In the genomic region with DNA sequence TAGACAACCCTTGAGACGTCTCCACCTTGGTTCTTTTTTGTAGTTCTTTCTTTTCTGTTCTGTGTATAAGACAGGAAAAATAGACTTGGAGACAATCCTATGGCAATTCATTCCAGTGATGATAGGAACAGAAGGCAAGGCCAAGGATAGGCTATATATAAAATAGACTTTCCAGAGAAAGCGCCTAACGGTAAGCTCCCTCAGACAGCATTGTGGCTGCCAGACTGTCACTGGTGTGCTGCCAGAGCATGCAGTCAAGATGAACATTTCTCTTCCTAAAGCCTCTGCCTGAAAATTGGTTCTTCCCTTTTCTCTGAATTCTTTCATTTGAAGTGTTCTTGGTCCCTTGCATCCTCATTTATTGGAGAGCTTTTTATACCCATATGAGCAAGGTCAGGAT, we compare ENCODE assay signal across 27 mouse cellular contexts. TPM values are rescaled to one million over a fixed set of nuclear protein-coding genes. Genes with fewer than 3 reads are reported as not detected.
DNase-seq lines count a peak whose midpoint lies in the region; ATAC-seq and TF ChIP-seq lines count a peak whose summit lies in the region.
"Had no signal": no experiment of that assay in that cellular context is flagged by ENCODE, and none has a peak within 500 bp of the region (broad histone marks: within the 10 kb centered on the region; RNA-seq: fewer than 3 reads in every experiment).

No protein-coding gene starts in this region.

- H3K4me3 ChIP-seq in forebrain, postnatal 0 days (ENCODE audit: low read depth, low read length), result no peak overlapping the region
- H3K4me3 ChIP-seq in forebrain, embryonic 16.5 days (replicated peaks; ENCODE audit: low read length), result no peak overlapping the region
- no peak overlapping the region for H3K4me3 ChIP-seq in embryonic facial prominence, embryonic 10.5 days
- H3K4me3 ChIP-seq: embryonic facial prominence, embryonic 12.5 days; forebrain, embryonic 12.5 days; heart, embryonic 12.5 days; hindbrain, embryonic 10.5 days; kidney, embryonic 15.5 days; limb, embryonic 15.5 days; liver, embryonic 15.5 days; midbrain, embryonic 10.5 days had no signal

- no peaks in the 10 kb centered on the region for H3K27me3 ChIP-seq in forebrain, postnatal 0 days (ENCODE audit: insufficient read depth, low read length)
- no peaks in the 10 kb centered on the region for H3K27me3 ChIP-seq in forebrain, embryonic 16.5 days (replicated peaks; ENCODE audit: control insufficient read depth, insufficient read depth, low read length)
- no peaks in the 10 kb centered on the region for H3K27me3 ChIP-seq in embryonic facial prominence, embryonic 10.5 days (replicated peaks; ENCODE audit: low read depth, poor library complexity, severe bottlenecking)
- H3K27me3 ChIP-seq: embryonic facial prominence, embryonic 12.5 days; forebrain, embryonic 12.5 days; heart, embryonic 12.5 days; kidney, embryonic 15.5 days; limb, embryonic 15.5 days; liver, embryonic 15.5 days had no signal

- H3K9ac ChIP-seq in forebrain, postnatal 0 days, result no peak overlapping the region
- H3K9ac ChIP-seq in forebrain, embryonic 16.5 days (replicated peaks; ENCODE audit: low read depth, low read length), result no peak overlapping the region
- H3K9ac ChIP-seq: embryonic facial prominence, embryonic 12.5 days; forebrain, embryonic 12.5 days; heart, embryonic 12.5 days; kidney, embryonic 15.5 days; limb, embryonic 15.5 days; liver, embryonic 15.5 days had no signal

- no peak for TF ChIP-seq CTCF in forebrain, postnatal 0 days (IDR thresholded peaks at IDR 0.05; ENCODE audit: low read depth)

- no peaks in the 10 kb centered on the region for H3K4me1 ChIP-seq in forebrain, postnatal 0 days (ENCODE audit: insufficient read depth)
- no peaks in the 10 kb centered on the region for H3K4me1 ChIP-seq in forebrain, embryonic 16.5 days (replicated peaks; ENCODE audit: control insufficient read depth, insufficient read depth, low read length)
- H3K4me1 ChIP-seq in embryonic facial prominence, embryonic 10.5 days, result no peaks in the 10 kb centered on the region
- H3K4me1 ChIP-seq: embryonic facial prominence, embryonic 12.5 days; forebrain, embryonic 12.5 days; heart, embryonic 12.5 days; hindbrain, embryonic 10.5 days; kidney, embryonic 15.5 days; limb, embryonic 15.5 days; liver, embryonic 15.5 days; midbrain, embryonic 10.5 days had no signal

- peak; percentile 48 for ATAC-seq in forebrain, postnatal 0 days
- no peak for ATAC-seq in forebrain, embryonic 16.5 days
- peak; percentile 99 for ATAC-seq in frontal cortex, adult (ENCODE audit: low TSS enrichment)
- ATAC-seq: activated CD4-positive, CD25-positive, alpha-beta regulatory T cell, adult 4 months; hindbrain, postnatal 0 days; intestine, postnatal 0 days had no signal

- no peaks in the 10 kb centered on the region for H3K9me3 ChIP-seq in forebrain, postnatal 0 days (ENCODE audit: low read length)
- H3K9me3 ChIP-seq in forebrain, embryonic 16.5 days (ENCODE audit: control insufficient read depth, low read length), result no peaks in the 10 kb centered on the region
- H3K9me3 ChIP-seq in embryonic facial prominence, embryonic 10.5 days, result no peaks in the 10 kb centered on the region
- H3K9me3 ChIP-seq: embryonic facial prominence, embryonic 12.5 days; forebrain, embryonic 12.5 days; heart, embryonic 12.5 days; hindbrain, embryonic 10.5 days; kidney, embryonic 15.5 days; limb, embryonic 15.5 days; liver, embryonic 15.5 days; midbrain, embryonic 10.5 days had no signal

- no peaks in the 10 kb centered on the region for H3K36me3 ChIP-seq in forebrain, postnatal 0 days (ENCODE audit: insufficient read depth)
- H3K36me3 ChIP-seq in forebrain, embryonic 16.5 days (ENCODE audit: control insufficient read depth, insufficient read depth), result no peaks in the 10 kb centered on the region
- no peaks in the 10 kb centered on the region for H3K36me3 ChIP-seq in embryonic facial prominence, embryonic 10.5 days (replicated peaks)
- H3K36me3 ChIP-seq: embryonic facial prominence, embryonic 12.5 days; forebrain, embryonic 12.5 days; heart, embryonic 12.5 days; hindbrain, embryonic 10.5 days; kidney, embryonic 15.5 days; limb, embryonic 15.5 days; liver, embryonic 15.5 days; midbrain, embryonic 10.5 days had no signal

- 74% methylated on average over 3 of the region's 3 CpGs for WGBS in forebrain, postnatal 0 days
- 80% methylated on average over 3 of the region's 3 CpGs for WGBS in forebrain, embryonic 16.5 days
- 88% methylated on average over 3 of the region's 3 CpGs for WGBS in embryonic facial prominence, embryonic 10.5 days

- no peak overlapping the region for H3K4me2 ChIP-seq in forebrain, postnatal 0 days (ENCODE audit: low read depth)
- H3K4me2 ChIP-seq in forebrain, embryonic 16.5 days (ENCODE audit: low read length), result no peak overlapping the region
- H3K4me2 ChIP-seq: embryonic facial prominence, embryonic 12.5 days; forebrain, embryonic 12.5 days; heart, embryonic 12.5 days; kidney, embryonic 15.5 days; limb, embryonic 15.5 days; liver, embryonic 15.5 days had no signal

- no peak overlapping the region for H3K27ac ChIP-seq in forebrain, postnatal 0 days (ENCODE audit: low read depth, low read length)
- no peak overlapping the region for H3K27ac ChIP-seq in forebrain, embryonic 16.5 days (ENCODE audit: low read length)
- no peak overlapping the region for H3K27ac ChIP-seq in embryonic facial prominence, embryonic 10.5 days (replicated peaks)
- H3K27ac ChIP-seq: embryonic facial prominence, embryonic 12.5 days; forebrain, embryonic 12.5 days; hindbrain, embryonic 10.5 days; hindbrain, postnatal 0 days; kidney, embryonic 15.5 days; limb, embryonic 15.5 days; liver, embryonic 15.5 days; macrophage; midbrain, embryonic 10.5 days had no signal

- DNase-seq in forebrain, postnatal 0 days, result peak; percentile 29
- DNase-seq in right cerebral cortex, adult 18-20 months, result peak; percentile 19
- DNase-seq in right cerebral cortex, postnatal 4 days, result peak; percentile 12
- no peak for DNase-seq in adipocyte (ENCODE audit: low spot score)
- DNase-seq in embryonic facial prominence, embryonic 10.5 days (ENCODE audit: low spot score), result no peak
- DNase-seq: adrenal gland, postnatal 14 days; cerebellum, adult 11 months; cerebellum, postnatal 14 days; gastrocnemius, postnatal 25 days; heart, adult 18-20 months; heart, postnatal 10 days; kidney, postnatal 4 days; thymus, postnatal 36 days had no signal

RNA-seq across cellular contexts. Expression of a gene that starts 53.9 kb away (rescaled TPM):
- total RNA-seq in forebrain, postnatal 0 days (2014; rRNA removed), result 25.9 and 26.6 TPM in 2 replicates
- polyA plus RNA-seq in forebrain, postnatal 0 days (2015; fragmentation: Nextera tagmentation; extraction: Ambion mirVana), result 43.1 and 45.9 TPM in 2 replicates
- polyA plus RNA-seq in forebrain, embryonic 16.5 days (2015; fragmentation: Nextera tagmentation; extraction: Ambion mirVana), result 38.1 and 50.0 TPM in 2 replicates
- 72.4 and 73.1 TPM in 2 replicates for polyA plus RNA-seq in embryonic facial prominence, embryonic 10.5 days (2016; fragmentation: Nextera tagmentation; extraction: Ambion mirVana)

Comparison
In these comparisons a context has a peak if more than half of its experiments do, and no peak if none do; other contexts are left out.
1. DNase-seq: peak in forebrain, postnatal 0 days (single experiment), right cerebral cortex, adult 18-20 months (single experiment) and right cerebral cortex, postnatal 4 days (single experiment); none in adipocyte (single experiment) and embryonic facial prominence, embryonic 10.5 days (single experiment).